Mouse (Mus musculus) embryo, embryonic 10.5 days (tissue): ENCODE measurements at regions not wholly inside any gene's neighbourhood (a gene's known extent, or its start where the extent isn't known, plus 50 kb on each side); places are given as distances from the start of the nearest gene placed in this dataset.

Source experiments
- DNase-seq: peaks from one replicate; pipeline ENCODE4 v3.0.0-alpha.2; 2015; ENCODE audit warnings: low spot score

DNA sequence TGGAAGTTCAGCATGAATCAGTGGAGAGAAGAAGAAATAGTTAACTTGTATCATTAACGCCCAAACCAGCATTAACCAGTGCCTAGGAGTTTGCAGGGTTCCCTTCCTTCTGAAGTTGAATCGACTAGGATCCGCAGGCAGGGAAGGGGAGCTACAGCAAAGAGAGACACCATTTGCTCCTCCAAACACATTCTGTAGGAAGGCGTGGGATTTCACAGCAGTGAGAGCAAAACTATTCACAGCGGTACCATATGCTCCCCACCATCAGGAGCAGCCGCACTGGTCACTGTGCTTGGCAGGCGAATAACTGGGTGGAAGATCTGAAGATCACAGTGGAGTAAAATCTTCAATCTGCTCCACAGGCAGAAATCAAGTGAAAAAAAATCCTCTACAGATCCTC, 610.3 kb downstream of the Lmo4 start:
- no peak for DNase-seq

DNA sequence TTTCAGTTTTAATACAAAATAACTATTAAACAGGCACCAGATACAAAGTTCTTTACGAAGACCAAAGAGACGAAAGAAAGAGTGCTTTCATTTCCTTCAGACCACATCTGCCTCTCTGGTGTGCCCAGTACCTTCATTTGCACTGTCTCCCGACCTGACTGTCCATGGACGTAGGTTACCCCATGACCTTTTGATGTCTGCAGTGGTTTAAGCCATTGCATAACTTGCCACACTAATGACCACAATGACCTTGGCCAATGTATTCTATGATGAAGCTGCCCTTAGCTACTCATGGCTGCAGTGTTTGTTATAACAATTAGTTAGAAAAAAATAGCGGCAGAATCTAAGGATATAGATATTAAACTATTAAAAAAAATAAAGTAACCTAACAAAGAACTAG, 618.4 kb downstream of the Lmo4 start:
- DNase-seq, result no peak

DNA sequence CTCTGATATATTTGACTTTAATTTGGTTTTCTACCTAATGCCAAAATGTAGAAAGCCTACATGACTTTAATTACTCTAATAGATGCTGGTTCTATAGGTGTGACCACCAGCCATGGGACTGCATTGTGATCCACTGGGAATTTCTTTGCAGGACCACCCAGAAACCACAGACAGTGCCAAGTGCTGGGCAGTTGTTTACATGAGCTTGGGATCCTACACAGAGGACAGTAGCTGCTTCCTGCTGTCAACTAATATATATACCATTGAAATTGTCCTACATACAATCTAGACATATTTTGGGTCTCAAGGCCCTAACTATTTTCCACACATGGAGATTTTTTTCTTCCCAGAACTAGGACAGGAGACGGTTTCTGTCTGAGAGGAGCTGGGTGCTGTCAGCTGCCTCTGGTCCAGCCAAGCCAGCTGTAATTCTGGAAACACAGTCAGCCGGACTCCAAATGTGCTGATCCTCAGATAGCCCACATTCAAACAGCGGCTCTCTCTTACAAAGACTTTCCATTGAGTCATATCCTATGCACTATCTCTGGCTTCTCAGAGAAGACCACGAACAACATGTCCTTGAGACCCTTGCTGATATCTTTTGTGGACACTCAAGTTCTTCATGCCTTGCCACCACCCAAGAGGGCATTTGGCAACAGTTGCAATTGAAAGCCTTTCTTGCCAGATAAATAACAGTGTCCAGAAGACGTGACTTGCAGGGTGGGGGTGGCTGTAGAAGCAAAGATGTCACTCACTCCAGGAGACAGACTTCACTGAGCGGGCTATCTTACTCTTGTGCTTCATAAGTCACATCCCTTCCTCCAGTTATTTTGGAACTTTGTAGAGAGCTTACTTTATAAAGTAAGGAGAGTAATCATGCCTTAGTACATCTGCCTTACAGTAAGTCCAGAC, 620.1 kb downstream of the Lmo4 start:
- no peak for DNase-seq

DNA sequence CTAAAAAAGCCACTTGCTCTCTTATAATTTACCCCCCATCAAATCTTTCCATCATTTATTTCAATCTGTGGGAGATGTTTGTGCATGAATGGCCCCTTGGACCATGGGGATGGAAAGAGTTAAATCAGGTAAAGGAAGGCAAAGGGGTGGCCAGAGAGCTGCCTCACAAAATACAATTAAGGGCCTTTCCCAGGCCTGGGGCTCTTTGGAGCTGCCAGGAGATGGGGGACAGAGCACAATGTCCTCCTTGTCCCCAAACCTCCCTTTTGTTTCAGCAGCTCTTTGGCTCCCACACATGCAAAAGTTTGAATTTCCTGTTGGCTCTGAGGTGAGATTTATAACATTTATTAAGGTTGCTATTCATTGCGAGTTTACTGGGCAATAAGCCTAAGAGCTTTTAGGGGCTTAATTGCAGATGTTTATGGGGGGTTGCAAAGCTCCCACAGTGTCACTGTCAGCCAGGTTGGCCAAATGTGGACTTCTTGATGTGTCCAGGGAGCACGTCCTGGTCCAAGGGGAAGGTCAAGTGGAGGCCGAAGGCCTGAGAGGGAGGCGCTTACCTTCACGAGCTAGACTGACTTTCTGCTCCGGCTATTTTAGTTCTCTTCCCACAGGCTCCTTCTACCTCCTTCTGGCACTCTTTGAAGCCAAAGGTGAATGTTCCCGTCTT, 628.5 kb downstream of the Lmo4 start:
- DNase-seq, result no peak

DNA sequence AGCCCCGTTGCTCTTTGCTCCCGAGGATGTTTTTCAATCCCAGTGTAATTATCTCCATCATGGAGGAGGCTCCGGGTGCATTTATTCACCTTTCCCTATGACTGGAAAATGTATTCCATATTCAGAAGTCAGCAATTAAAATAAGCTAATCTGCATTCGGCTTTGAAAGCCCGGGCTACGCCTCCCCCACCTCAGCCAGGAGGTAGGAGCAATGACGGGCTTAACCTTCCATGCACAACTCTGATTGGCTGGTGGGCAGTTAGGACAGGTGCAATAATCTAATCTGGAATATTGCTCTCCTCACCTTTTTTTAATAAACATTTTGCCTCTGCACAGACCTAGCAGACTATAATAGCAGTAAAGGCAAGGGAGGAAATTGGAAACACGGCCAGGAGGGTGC, 629.3 kb downstream of the Lmo4 start:
- no peak for DNase-seq

DNA sequence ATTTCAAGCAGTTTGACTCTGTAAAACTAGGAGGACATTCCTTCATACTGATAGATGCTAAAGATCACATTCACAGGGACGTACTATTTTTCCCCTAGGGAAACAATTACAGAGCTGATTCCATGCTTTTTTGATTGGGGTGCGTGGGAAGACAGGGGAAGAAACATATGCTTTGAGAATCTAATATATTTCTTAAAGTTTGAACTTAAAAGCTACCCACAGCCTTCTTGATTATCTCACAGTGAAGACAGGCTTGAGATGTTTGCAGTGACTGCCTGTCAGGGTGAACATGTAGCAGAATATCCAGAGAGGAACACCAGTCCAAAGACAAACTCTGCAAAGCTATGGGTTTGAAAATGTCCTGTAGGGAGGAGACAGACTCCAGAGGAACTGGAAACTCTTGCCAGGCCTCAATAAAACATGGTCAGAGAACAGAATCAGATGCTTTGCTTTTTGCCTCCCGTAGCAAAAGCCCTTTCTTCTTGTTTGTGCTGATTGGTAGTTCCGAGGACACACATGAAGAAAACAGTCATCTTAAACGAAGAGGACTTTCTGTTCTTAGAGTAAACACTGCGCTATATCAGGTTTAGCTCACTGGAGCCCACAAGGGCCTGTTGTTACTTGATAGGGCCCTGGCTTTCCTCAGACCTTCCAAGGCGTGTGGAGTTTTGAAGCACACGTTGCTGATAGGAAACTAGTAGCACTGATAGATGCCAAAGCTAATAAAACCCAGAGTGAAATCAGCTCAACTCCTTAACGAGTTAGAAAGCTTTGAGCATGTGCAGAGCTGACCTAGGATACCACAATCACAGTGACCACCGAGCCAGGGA, 630.8 kb downstream of the Lmo4 start:
- peak; percentile 22 for DNase-seq

DNA sequence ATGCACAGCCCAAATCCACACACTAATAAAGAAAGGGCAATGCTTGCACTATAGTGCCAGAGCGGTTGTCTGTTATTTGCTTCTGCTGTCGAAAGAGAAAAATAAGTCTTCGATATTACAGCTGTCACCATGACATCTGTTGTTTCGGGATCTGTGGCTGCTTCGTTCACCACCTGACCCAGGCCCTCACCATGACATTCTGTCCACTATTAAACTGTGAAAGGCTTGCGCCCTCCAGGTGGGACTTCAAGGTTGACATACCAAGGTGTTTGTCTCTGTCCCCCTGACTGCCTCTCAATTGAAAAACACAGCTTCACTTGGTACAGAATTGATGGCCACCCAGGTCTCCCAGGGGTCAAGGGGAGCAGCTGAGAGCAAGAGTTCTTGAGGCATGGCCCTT, 635.1 kb downstream of the Lmo4 start:
- DNase-seq, result no peak

DNA sequence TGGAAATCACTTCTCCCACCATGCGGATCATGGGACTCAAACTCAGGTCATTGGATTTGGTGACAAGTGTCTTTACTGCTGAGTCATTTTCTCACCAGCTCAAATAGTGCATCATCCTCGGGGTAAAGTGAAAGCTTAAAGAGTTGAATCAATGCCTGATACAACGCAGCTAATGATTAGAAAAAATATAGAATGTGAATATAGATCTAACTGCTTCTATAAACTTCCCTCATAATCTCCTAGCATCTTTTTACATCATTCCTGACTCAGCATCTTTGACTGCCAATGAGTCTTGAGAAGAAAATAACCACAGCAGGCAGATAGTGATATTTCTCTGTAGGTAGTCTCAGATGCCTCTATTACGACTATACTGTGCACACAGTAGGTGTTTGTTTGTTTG, 640.0 kb downstream of the Lmo4 start:
- DNase-seq, result no peak

DNA sequence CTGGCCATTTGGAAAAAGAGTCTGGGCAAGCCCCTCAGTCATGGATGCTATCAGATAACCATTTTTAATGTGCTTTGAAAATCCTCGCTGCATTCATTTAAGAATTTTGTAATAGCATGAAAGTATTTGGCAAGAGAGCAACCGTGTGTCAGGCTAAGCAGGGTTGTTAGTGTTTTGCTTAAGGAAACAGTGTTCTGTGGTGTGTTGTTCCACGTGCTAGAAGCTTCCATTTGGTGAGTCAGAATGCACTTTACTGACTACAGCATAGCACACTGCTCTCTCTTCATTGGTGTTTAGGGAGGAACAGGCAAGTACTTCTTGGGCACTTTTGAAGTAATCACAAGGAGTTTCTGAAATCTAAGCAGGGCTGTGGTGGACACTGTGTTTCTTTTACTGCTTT, 661.0 kb upstream of the Pkn2 start:
- no peak for DNase-seq

DNA sequence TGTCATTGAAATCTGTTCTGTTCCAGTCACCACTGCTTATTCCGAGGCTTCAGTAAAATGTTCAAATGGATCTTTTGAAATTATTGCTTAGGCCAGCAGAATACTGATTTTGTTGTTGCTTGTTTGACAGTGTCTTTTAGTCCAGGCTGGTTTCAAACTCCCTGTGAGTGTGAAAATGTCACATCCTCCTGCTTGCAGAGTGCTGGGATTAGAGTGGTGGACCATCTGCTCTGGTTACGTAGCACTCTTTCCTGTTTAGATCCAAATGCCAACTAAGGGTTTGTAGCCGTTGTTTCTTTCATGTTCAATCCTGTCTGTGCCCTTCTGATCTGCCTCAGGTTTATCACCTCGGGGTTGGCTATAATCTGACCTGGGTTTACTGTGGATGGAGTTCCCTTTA, 646.2 kb upstream of the Pkn2 start:
- DNase-seq, result no peak

DNA sequence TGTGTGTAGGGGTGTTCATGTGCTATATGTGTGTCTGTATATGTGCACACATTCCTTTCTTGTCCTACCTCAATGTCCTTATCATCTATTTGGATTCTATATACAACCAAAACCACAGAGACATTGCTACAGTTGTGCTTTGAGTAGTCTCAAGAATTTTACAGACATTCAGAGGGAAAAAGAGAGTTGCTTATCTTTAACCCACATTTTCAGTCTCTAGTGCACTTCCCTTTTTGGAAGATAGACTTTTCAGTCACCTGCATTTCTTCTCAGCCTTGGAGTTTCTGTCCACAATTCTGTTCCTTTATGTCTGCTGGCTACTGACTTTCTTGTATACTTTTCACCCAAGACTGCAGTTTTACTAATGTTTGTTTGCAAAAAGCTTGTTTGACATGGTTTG, 645.5 kb upstream of the Pkn2 start:
- no peak for DNase-seq

DNA sequence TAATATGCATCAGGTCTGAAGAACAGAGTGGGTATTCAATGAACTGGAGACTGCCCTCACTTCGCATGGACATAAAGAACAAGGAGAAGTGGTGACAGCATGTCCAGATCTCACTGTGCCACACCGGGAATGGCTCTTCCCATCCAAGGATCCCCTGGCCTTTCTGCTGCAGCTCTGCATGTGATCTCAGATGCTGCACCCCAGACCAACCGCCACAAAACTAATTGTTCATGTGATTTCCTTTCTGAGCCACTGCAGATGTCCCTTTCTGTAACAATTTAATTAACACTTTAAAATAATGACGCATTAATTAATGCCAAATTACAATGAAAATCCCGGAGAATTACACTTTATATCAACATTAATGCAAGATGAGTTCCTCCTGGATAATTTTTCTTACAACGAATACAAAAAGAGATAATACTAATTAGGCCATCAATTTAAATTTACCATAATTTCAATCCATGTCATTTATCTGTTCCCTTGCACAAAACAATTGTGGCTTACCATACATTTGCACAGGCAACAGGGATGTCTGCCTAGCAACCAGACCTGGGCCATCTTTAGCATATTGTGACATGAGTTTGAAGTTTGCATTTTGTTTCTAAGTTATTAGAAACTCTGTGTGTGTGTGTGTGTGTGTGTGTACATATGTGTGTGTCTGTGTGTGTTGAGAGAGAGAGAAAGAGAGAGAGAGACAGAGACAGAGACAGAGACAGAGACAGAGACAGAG, 630.9 kb upstream of the Pkn2 start:
- DNase-seq, result no peak

DNA sequence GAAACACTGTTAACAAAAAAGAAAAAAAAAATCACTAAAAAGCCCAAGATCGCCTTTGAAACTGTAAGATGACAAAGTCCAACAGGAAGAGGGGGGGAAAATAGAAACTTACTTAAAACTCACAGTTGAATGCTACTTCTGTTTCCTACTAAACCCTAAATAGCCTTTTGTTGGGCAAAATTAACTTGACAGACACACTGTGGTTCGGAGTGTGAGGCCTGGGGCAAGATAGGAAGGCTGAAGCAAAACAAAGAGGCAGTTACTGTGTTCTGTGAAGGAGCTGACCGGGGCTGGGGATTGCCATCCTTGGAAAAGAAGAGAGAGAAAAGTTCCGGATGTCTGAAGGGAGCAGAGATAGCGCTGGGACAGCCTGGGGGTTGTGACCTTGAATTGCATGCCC, 627.7 kb upstream of the Pkn2 start:
- peak; percentile 23 for DNase-seq

DNA sequence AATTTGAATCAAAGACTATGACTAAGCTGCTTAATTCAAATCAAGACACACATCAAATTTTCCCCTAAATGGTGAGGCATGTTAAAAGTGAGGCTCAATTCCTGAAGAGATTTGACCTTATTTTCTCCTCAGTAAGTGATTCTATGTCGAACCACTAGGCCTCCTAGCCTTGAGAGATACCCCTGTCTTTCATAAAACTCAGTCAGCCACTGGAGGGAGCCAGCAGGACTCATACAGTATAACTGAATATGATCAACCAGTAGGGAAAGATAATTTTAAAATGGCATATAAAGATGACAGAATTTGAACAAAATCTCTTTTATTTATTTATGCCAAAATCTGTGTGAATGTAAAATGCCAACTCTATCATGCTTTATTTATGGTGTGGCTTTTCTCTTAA, 626.5 kb upstream of the Pkn2 start:
- DNase-seq, result peak; percentile 53

DNA sequence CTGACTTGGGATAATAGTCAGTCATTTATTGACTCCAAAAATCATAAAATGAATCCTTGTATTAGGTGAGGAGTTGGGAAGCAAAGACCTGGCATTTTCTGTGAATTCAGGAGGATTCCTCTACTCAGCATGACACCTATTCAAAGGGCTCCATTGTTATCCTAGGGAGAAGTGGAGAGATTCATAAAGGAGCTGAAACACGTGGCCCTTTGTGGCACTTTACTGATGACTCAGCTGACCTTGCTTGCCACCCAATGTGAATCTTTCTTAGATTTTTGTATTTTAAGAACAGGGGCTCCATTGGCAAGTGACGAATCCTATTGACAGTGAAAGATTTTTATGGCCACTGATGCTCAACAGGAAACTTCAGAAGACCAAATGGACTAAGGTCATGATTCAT, 619.2 kb upstream of the Pkn2 start:
- no peak for DNase-seq

DNA sequence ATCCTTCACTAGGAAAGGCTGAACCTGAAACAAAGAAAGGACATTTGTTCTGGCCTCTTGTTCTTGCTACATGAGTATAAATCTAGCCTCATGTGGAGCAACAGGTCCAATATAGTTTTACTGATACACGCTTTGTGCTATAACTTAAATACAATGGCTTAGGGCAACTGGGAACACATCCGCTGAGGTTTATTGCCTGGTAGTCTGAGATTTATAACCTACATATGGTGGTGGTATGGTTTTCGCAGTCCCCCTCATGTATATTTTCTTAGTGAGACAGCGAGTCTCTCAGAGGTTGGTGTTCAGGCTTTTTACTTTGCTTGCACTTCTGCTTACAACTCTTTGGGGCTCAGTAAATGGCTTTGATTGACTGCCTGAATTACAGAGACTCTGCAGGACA, 613.6 kb upstream of the Pkn2 start:
- no peak for DNase-seq

DNA sequence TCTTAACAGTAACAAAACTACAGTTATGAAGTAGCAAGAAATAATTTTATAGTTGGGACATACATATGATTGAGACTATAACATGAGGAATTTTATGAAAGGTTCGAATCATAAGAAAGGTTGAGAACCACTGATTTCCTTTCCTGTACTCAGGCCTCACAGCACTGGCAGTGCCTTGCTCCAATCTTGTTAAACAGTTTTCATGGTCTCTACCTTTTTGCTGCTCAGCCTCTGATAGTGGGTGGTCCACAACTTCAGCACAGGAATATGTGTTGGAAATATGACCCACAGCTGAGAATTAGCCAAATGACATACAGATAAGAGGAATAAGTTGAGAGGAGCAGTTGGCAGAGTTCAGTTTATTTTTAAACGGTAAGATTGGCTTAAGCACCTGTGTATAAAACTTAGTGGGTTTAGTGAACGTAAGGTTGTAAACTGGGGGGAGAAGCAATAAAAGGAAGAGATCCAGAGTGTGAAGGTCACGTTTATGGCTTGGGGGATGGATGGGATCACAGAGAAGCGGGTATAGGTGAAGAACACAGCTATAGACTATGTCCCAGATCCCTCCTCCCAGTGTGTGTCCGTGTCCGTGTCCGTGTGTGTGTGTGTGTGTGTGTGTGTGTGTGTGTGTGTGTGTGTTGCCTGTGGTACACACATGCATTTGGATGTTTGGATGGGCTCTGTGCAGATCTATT, 596.3 kb upstream of the Pkn2 start:
- no peak for DNase-seq

DNA sequence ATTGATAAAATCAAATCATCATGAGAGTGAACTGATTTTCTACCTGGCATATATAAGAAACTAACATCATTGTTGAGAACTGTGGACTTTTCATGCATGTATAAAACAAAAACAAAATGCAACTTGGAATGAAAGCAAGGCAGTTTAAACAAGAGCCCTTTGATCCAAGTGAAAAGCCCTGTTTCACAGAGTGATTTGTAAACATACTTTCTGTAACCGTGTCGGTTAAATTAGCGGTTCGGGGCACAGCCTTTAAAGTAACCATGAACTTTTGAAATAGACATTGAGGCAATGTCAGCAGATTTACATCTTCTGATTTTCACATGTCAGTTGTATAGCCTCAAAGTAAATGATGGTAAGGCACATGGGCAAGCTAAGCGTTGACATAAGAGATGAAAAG, 593.7 kb upstream of the Pkn2 start:
- DNase-seq, result peak; percentile 11

DNA sequence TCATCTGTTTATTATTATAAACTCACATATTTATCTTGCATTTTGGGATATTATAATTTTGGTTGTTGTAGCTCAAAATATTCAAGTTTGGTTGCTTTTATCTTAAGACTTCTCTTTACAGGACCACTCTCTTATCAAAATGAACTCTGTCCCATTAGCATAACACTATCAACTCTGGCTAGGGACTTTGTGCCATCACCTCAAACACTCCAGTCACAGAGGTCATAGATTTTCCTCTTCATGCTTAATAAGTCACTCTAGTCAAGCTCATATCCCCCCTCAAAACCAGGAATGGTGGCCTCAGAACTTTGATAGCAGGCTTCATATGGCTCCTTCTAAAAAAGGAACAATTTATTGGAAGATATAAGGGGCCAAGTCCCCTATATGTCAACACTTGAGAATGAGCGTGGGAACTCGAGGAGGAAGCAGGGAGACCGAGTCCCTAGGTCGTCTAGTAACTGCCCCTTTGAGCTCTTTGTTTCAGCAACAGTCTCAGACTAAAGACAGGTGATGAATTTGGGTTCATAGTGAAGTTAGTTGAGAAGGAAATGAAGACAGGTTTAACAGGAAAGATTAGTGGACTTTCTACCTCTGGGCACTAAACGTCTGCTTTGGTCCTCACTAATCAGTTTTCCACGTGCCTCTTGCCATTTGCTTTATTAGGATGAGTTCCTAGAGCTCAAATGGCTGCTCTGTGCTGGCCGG, 565.4 kb upstream of the Pkn2 start:
- no peak for DNase-seq

DNA sequence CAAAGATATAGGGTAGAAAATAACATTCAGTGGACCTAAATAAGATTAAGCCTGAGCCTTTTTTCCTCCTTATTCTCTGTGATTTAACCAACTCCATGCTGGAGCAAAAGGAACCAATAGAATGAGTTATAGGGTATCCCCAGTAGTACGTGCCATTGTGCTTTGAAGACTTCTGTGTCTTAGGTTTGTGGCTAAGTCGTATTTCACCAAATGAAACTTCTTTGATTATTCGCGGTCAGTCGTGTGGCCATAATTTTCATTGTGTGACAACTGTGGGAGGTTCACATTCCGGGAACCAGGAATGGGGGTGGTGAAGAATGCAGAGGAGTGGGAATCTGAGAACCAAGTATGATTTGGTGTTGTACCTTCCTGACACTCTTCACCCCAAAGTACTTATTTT, 535.6 kb upstream of the Pkn2 start:
- peak; percentile 40 for DNase-seq

DNA sequence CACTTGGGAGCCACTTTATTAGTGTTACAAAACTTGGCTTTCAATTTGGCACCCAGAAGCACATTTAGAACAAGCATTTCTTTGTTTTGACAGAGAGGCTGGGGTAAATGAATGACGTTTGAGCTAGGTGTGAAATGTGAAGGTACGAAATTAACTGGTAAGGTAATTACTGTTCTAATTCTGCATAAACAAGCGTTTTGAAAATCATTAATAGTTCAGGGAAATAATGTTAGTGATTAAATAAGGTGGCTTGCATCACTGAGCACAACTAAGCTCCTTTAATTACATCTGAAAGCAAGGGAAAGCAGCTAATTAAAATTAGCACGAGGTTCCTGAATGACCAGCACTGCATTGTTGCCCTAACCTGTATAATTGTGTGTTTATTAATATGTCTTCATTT, 529.9 kb upstream of the Pkn2 start:
- no peak for DNase-seq
